Mouse (Mus musculus) limb, embryonic 14.5 days (tissue): ENCODE results near the gene Tbc1d7. TPM values are rescaled to one million over a fixed set of nuclear protein-coding genes. Genes with fewer than 3 reads are reported as not detected.

Experiments
- ATAC-seq: fragments of 200-750 bp; cut with Nextera tagmentation; 2 replicates; pipeline ENCODE4 v1.8.0; 2017; ENCODE audit warnings: low read depth, moderate number of reproducible peaks, moderate TSS enrichment; ENCODE audit not compliant: low FRiP score
- DNase-seq: peaks from one replicate; pipeline ENCODE4 v3.0.0-alpha.2; 2015; ENCODE audit warnings: low spot score
- H3K27ac ChIP-seq: fragments of 300-500 bp; sonication (generic); replicated peaks from 2 replicates; pipeline ENCODE4 v1.5.1; 2014; ENCODE audit warnings: low read depth, mild to moderate bottlenecking, low read length, moderate library complexity, mixed read lengths
- H3K27me3 ChIP-seq: fragments of 300-500 bp; sonication (generic); 2 replicates; pipeline ENCODE4 v1.6.1; 2014; ENCODE audit warnings: low read length, mixed read lengths; ENCODE audit not compliant: control insufficient read depth, insufficient read depth
- H3K36me3 ChIP-seq: fragments of 300-500 bp; sonication (generic); 2 replicates; pipeline ENCODE4 v1.6.1; 2014; ENCODE audit warnings: mild to moderate bottlenecking, low read length, moderate library complexity, mixed read lengths; ENCODE audit not compliant: control insufficient read depth, insufficient read depth
- H3K4me1 ChIP-seq: fragments of 300-500 bp; sonication (generic); 2 replicates; pipeline ENCODE4 v1.6.1; 2014; ENCODE audit warnings: antibody characterized with exemption, low read length, mixed read lengths; ENCODE audit not compliant: control insufficient read depth, insufficient read depth
- H3K4me2 ChIP-seq: fragments of 300-500 bp; sonication (generic); replicated peaks from 2 replicates; pipeline ENCODE4 v1.6.1; 2014; ENCODE audit warnings: low read depth, mild to moderate bottlenecking, low read length, moderate library complexity; ENCODE audit not compliant: severe bottlenecking
- H3K4me3 ChIP-seq: fragments of 300-500 bp; sonication (generic); replicated peaks from 2 replicates; pipeline ENCODE4 v1.5.1; 2014; ENCODE audit warnings: low read length
- H3K9ac ChIP-seq: fragments of 300-500 bp; sonication (generic); 2 replicates; pipeline ENCODE4 v1.6.1; 2014; ENCODE audit warnings: mild to moderate bottlenecking, low read depth, low read length, moderate library complexity; ENCODE audit not compliant: severe bottlenecking
- H3K9me3 ChIP-seq: fragments of 300-500 bp; sonication (generic); 2 replicates; pipeline ENCODE4 v1.6.1; 2016; ENCODE audit warnings: low read length; ENCODE audit not compliant: control insufficient read depth
- POLR2A ChIP-seq: fragments of 200-500 bp; IDR thresholded peaks from 2 replicates; pipeline ENCODE4 v1.8.0; 2012; ENCODE audit warnings: inconsistent platforms, mild to moderate bottlenecking, moderate library complexity, borderline replicate concordance; ENCODE audit not compliant: insufficient read depth, insufficient read length; ENCODE audit errors: extremely low read depth
- WGBS: fragments of 180-500 bp; shearing (Covaris S2); extraction: QIAGEN DNeasy Blood & Tissue Kit; methylation state at CpG from one replicate; pipeline ENCODE4 v1.1.7; 2014; 5-methylcytosine and 5-hydroxymethylcytosine counted together
- polyA plus RNA-seq, 2 experiments: library from polyadenylated mRNA; depleted of rRNA in 1 of 2; stranded (reverse) in 1 of 2; unstranded in 1 of 2; fragments of >200 nt; fragmentation: Nextera tagmentation in 1 of 2; extraction: Ambion mirVana in 1 of 2; gene quantifications; 2 replicates each; pipeline versions ENCODE4 v1.2.1 to v1.2.3; 2012 to 2014

The Tbc1d7 gene
- polyA plus RNA-seq, 2 experiments, result 31.6 to 52.4 TPM

- ATAC-seq (no peak), DNase-seq (no peak)
- Histone ChIP-seq H3K4me2 (no peak overlapping the region), H3K4me1 (peaks cover 19% of the 10 kb centered on the region), H3K9ac (no peak overlapping the region), H3K36me3 (no peaks in the 10 kb centered on the region), H3K9me3 (no peaks in the 10 kb centered on the region), H3K27me3 (no peaks in the 10 kb centered on the region), H3K4me3 (no peak overlapping the region), H3K27ac (no peak overlapping the region)
- WGBS, result 82% methylated on average over 8 of the region's 8 CpGs
- no peak for TF ChIP-seq POLR2A
Observed at GRCm38 (mm10) chr13:43217059-43217458, 45.8 kb upstream of the Tbc1d7 start.

- DNase-seq (no peak), ATAC-seq (no peak)
- H3K4me1 ChIP-seq, result peaks cover 24% of the 10 kb centered on the region
- H3K9me3 ChIP-seq, result no peaks in the 10 kb centered on the region
- WGBS, result 78% methylated on average over 9 of the region's 9 CpGs
- no peak for TF ChIP-seq POLR2A
- H3K9ac ChIP-seq, result no peak overlapping the region
- H3K4me3 ChIP-seq, result no peak overlapping the region
- no peaks in the 10 kb centered on the region for H3K27me3 ChIP-seq
- no peaks in the 10 kb centered on the region for H3K36me3 ChIP-seq
- H3K4me2 ChIP-seq, result no peak overlapping the region
- H3K27ac ChIP-seq, result no peak overlapping the region
Observed at GRCm38 (mm10) chr13:43215994-43216706, 44.8 kb upstream of the Tbc1d7 start.

GRCm38 (mm10) chr13:43215144-43215993 lies 44.1 kb upstream of the Tbc1d7 start:
- H3K4me2 ChIP-seq, result no peak overlapping the region
- DNase-seq, result no peak
- ATAC-seq, result no peak

GRCm38 (mm10) chr13:43212338-43212737 lies 41.0 kb upstream of the Tbc1d7 start:
- Histone ChIP-seq H3K9me3 (no peaks in the 10 kb centered on the region), H3K27ac (no peak overlapping the region), H3K36me3 (no peaks in the 10 kb centered on the region), H3K4me1 (peaks cover 12% of the 10 kb centered on the region), H3K27me3 (no peaks in the 10 kb centered on the region), H3K4me3 (no peak overlapping the region), H3K9ac (no peak overlapping the region), H3K4me2 (no peak overlapping the region)
- 38% methylated on average over 7 of the region's 7 CpGs for WGBS
- DNase-seq, result no peak
- no peak for TF ChIP-seq POLR2A
- no peak for ATAC-seq

More at GRCm38 (mm10) chr13:43215144-43215993, 44.1 kb upstream of the Tbc1d7 start:
- H3K36me3 ChIP-seq, result no peaks in the 10 kb centered on the region
- H3K27ac ChIP-seq, result no peak overlapping the region
- H3K27me3 ChIP-seq, result no peaks in the 10 kb centered on the region
- 22% methylated on average over 19 of the region's 19 CpGs for WGBS
- H3K9me3 ChIP-seq, result no peaks in the 10 kb centered on the region
- no peak overlapping the region for H3K9ac ChIP-seq
- no peak for TF ChIP-seq POLR2A
- no peak overlapping the region for H3K4me3 ChIP-seq
- peaks cover 19% of the 10 kb centered on the region for H3K4me1 ChIP-seq

- H3K27me3 ChIP-seq, result no peaks in the 10 kb centered on the region
- no peak overlapping the region for H3K4me3 ChIP-seq
- DNase-seq (no peak), ATAC-seq (no peak)
- no peak overlapping the region for H3K27ac ChIP-seq
- H3K4me2 ChIP-seq, result no peak overlapping the region
- 81% methylated on average over 5 of the region's 5 CpGs for WGBS
- H3K9me3 ChIP-seq, result no peaks in the 10 kb centered on the region
- H3K36me3 ChIP-seq, result no peaks in the 10 kb centered on the region
- no peak overlapping the region for H3K9ac ChIP-seq
- TF ChIP-seq POLR2A, result no peak
- peaks cover 12% of the 10 kb centered on the region for H3K4me1 ChIP-seq
Observed at GRCm38 (mm10) chr13:43210956-43211355, 39.7 kb upstream of the Tbc1d7 start.
